Mouse (Mus musculus): Measurements from ENCODE around the gene Tmem238. TPM values are rescaled to one million over a fixed set of nuclear protein-coding genes. Genes with fewer than 3 reads are reported as not detected.
"Not testable (repeated sequence)": the region's sequence is repeated elsewhere in the genome, so short reads cannot be mapped to it uniquely, and the experiment has no call there.

The Tmem238 gene
- polyA plus RNA-seq, 1 experiment from 2014 or later: 5.8 TPM

DNA sequence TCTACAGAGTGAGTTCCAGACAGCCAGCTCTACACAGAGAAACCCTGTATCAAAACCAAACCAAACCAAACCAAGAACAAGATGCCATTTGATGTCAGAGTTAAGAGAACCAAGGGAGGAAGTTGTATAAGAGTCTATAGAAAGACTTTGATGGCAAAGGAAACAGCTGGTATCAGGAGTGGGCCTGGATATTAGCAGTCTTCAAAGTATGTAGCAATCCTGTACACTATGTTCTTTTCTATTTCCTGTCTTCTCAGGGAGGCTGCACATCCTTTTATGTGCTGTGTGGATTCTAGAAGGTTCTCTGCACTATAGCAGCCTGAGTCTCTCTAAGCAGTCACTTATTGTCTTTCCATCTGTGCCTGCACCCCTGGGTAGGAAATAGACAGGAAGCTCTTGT, 27.1 kb upstream of the Tmem238 start:
- Histone ChIP-seq H3K9ac (ENCODE audit: low read length) (no peak overlapping the region), H3K9me3 (replicated peaks; ENCODE audit: control insufficient read depth, low read length) (no peaks in the 10 kb centered on the region), H3K36me3 (ENCODE audit: control insufficient read depth, insufficient read depth) (no peaks in the 10 kb centered on the region), H3K27me3 (ENCODE audit: control insufficient read depth, insufficient read depth, low read length) (no peaks in the 10 kb centered on the region), H3K4me2 (ENCODE audit: low read depth, low read length) (no peak overlapping the region), H3K4me1 (ENCODE audit: control insufficient read depth, insufficient read depth, low read length) (peaks cover 5% of the 10 kb centered on the region), H3K4me3 (ENCODE audit: low read length) (no peak overlapping the region), H3K27ac (ENCODE audit: low read length) (no peak overlapping the region)
- no peak for ATAC-seq (replicated peaks; ENCODE audit: extremely low read depth, insufficient read depth, low FRiP score)

DNA sequence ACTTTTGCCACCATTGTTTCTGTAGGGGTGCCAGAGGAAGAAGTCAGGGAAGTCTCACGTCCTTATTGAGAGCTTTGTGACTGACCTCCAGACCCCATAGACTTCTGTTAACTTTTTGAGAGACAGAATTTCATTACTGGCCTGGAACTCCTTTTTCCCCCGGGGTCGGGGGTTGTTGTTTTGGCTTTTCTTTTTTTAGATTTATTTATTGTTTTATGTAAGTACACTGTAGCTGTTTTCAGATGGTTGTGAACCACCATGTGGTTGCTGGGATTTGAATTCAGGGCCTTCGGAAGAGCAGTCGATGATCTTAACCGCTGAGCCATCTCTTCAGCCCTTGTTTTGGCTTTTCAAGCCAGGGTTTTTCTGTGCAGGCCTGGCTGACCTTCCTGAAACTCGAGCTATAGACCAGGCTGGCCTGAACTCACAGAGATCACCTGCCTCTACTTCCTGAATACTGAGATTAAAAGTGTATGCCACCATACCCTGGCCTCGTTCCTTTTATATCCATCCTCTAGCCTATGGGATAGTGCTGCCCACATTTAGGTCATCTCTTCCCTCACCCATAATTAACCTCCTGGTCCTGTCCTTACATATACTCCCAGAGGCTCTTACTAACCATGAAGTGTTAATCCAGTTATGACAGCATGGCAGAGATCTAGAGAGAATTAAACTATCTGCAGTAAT, 23.8 kb upstream of the Tmem238 start:
- ATAC-seq (replicated peaks; ENCODE audit: extremely low read depth, insufficient read depth, low FRiP score): no peak
- peak overlapping the region; percentile 64 for H3K4me2 ChIP-seq (ENCODE audit: low read depth, low read length)
- H3K4me1 ChIP-seq (ENCODE audit: control insufficient read depth, insufficient read depth, low read length): peaks cover 28% of the 10 kb centered on the region
- H3K9me3 ChIP-seq (replicated peaks; ENCODE audit: control insufficient read depth, low read length): no peaks in the 10 kb centered on the region
- peak overlapping the region; percentile 86 for H3K27ac ChIP-seq (ENCODE audit: low read length)
- WGBS: 23% methylated on average over 8 of the region's 8 CpGs
- peak overlapping the region; percentile 62 for H3K4me3 ChIP-seq (ENCODE audit: low read length)
- H3K36me3 ChIP-seq (ENCODE audit: control insufficient read depth, insufficient read depth): peaks cover 20% of the 10 kb centered on the region
- peak overlapping the region; percentile 72 for H3K9ac ChIP-seq (ENCODE audit: low read length)
- H3K27me3 ChIP-seq (ENCODE audit: control insufficient read depth, insufficient read depth, low read length): no peaks in the 10 kb centered on the region

DNA sequence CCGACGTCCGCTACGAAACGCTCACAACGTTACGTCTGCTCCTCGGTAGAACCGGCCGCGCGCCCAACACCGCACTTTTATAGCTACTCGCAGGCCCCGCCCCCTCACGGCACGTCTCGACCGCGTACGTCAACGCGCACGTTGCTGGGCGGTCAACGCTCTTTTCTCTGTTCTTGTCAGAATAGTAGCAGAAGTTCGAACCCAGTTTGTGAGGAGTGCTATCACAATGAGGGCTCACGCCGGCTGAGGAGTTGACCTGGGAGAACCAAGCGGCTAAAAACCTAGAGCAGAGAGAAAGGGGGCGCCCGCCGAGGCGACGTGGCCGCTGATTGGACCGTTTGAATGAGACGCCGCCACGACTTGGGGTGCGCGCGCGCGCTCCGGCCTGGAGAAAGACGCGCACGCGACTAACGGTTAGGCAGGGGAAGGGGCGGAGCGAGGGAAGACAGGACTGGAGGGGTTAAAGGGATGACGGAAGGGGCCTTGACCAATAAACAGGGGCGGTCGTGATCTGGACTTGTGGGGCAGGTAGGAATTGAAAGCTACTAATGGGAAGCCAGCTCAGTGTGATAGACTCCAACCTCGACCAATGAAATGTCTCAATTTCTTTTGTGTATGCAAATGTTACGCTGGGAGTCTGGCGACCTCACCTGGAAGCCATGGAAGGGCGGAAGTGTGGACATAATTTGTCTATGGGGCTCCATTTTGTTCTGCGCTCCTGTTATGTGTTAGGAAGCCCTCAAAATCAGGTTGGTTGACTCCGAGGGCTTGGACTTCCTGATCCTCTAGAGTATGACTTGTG, 23.0 kb upstream of the Tmem238 start, which contains the start of gene Ube2s:
Gene Ube2s (minus strand): TSS at position 288 of the 802 bp plus-strand sequence.
- peak within 1 kb of the TSS; percentile 99 for H3K9ac ChIP-seq (ENCODE audit: low read length)
- no peaks in the 10 kb centered on the region for H3K9me3 ChIP-seq (replicated peaks; ENCODE audit: control insufficient read depth, low read length)
- under 1% methylated on average over 62 of the region's 62 CpGs for WGBS
- H3K4me1 ChIP-seq (ENCODE audit: control insufficient read depth, insufficient read depth, low read length): peaks cover 28% of the 10 kb centered on the region
- H3K4me3 ChIP-seq (ENCODE audit: low read length): peak within 1 kb of the TSS; percentile 99
- peak; percentile 99 for ATAC-seq (replicated peaks; ENCODE audit: extremely low read depth, insufficient read depth, low FRiP score)
- peak within 1 kb of the TSS; percentile 98 for H3K27ac ChIP-seq (ENCODE audit: low read length)
- peak within 1 kb of the TSS; percentile 85 for H3K4me2 ChIP-seq (ENCODE audit: low read depth, low read length)
- no peaks in the 10 kb centered on the region for H3K27me3 ChIP-seq (ENCODE audit: control insufficient read depth, insufficient read depth, low read length)
- peaks cover 24% of the 10 kb centered on the region for H3K36me3 ChIP-seq (ENCODE audit: control insufficient read depth, insufficient read depth)

DNA sequence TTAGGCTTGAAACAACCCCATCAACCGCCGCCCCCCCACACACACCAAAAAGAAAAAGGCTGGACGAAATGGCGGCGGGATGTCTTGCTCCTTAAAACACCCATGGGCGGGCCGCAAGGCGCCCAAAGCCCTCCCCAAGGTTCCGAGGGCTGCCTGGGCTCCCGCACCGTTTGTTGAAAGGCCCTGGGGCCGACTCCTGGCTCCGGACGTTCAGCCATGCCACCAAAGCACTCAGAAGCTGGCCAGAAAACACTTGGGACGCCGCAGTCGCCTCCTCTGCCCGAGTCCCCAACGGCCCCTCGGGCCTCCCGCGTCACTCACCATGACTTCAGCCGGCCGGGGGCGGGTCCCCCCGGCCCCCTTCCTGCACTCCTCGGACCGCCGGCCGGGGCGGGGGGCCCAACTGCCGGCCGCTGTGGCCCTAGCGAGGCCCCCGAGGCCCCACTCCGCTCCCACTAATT, 22.4 kb upstream of the Tmem238 start:
- peak; percentile 15; the same call in 1 of the 2 replicates for ATAC-seq (replicated peaks; ENCODE audit: extremely low read depth, insufficient read depth, low FRiP score)
- 1% methylated on average over 25 of the region's 36 CpGs for WGBS

DNA sequence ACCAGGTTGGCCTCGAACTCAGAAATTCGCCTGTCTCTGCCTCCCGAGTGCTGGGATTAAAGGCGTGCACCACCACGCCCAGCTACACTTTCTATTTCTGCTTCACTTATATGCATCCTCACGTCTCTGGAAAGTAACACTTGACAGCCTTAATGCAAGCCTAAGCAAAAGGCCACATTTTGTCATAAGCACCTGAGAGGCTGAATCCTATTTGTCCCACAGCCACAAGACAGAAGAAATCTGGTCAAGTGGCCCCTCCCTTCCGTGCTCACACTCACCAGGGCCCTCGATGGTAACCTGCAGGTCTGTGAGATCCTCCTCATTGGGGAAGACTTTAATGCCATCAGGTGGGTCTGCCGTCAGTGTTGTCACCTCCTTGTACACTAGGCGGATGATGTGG, 21.7 kb upstream of the Tmem238 start:
- peaks cover 28% of the 10 kb centered on the region for H3K4me1 ChIP-seq (ENCODE audit: control insufficient read depth, insufficient read depth, low read length)
- not testable (repeated sequence) for ATAC-seq (replicated peaks; ENCODE audit: extremely low read depth, insufficient read depth, low FRiP score); H3K27ac ChIP-seq (ENCODE audit: low read length); H3K9me3 ChIP-seq (replicated peaks; ENCODE audit: control insufficient read depth, low read length); H3K27me3 ChIP-seq (ENCODE audit: control insufficient read depth, insufficient read depth, low read length)
- 26% methylated on average over 10 of the region's 10 CpGs for WGBS
- H3K9ac ChIP-seq (ENCODE audit: low read length): peak overlapping the region; percentile 99
- H3K4me3 ChIP-seq (ENCODE audit: low read length): peak overlapping the region; percentile 99
- peaks cover 37% of the 10 kb centered on the region for H3K36me3 ChIP-seq (ENCODE audit: control insufficient read depth, insufficient read depth)
- H3K4me2 ChIP-seq (ENCODE audit: low read depth, low read length): peak overlapping the region; percentile 85

More for the DNA sequence above, 22.4 kb upstream of the Tmem238 start:
- Histone ChIP-seq H3K36me3 (ENCODE audit: control insufficient read depth, insufficient read depth) (peaks cover 30% of the 10 kb centered on the region), H3K9ac (ENCODE audit: low read length) (peak overlapping the region; percentile 99), H3K27me3 (ENCODE audit: control insufficient read depth, insufficient read depth, low read length) (no peaks in the 10 kb centered on the region), H3K4me2 (ENCODE audit: low read depth, low read length) (peak overlapping the region; percentile 85), H3K27ac (ENCODE audit: low read length) (peak overlapping the region; percentile 98), H3K9me3 (replicated peaks; ENCODE audit: control insufficient read depth, low read length) (no peaks in the 10 kb centered on the region), H3K4me3 (ENCODE audit: low read length) (peak overlapping the region; percentile 99), H3K4me1 (ENCODE audit: control insufficient read depth, insufficient read depth, low read length) (peaks cover 28% of the 10 kb centered on the region)

DNA sequence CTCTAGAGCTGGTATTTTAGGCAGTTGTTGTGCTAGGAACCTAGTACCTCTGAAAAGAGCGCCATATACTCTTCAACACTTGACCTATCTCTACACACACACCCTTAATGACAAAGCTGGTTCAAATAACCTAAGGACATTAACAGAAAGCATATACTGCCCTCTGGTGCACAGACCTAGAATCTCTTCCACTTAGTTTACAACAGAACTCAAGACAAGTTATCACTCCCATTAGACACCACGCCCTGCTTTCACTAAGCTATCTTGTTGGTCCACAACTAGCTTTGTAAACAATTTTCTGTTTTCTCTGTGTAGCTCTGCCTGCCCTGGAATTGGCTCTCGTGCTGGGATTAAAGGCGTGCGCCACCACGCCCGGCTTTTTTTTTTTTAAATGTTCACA, 17.3 kb upstream of the Tmem238 start:
- H3K4me1 ChIP-seq (ENCODE audit: control insufficient read depth, insufficient read depth, low read length): peaks cover 23% of the 10 kb centered on the region
- ATAC-seq (replicated peaks; ENCODE audit: extremely low read depth, insufficient read depth, low FRiP score): no peak
- H3K4me3 ChIP-seq (ENCODE audit: low read length): no peak overlapping the region
- H3K27ac ChIP-seq (ENCODE audit: low read length): no peak overlapping the region
- no peaks in the 10 kb centered on the region for H3K27me3 ChIP-seq (ENCODE audit: control insufficient read depth, insufficient read depth, low read length)
- no peak overlapping the region for H3K9ac ChIP-seq (ENCODE audit: low read length)
- H3K36me3 ChIP-seq (ENCODE audit: control insufficient read depth, insufficient read depth): peaks cover 47% of the 10 kb centered on the region
- 87% methylated on average over 7 of the region's 7 CpGs for WGBS
- H3K4me2 ChIP-seq (ENCODE audit: low read depth, low read length): no peak overlapping the region
- H3K9me3 ChIP-seq (replicated peaks; ENCODE audit: control insufficient read depth, low read length): no peaks in the 10 kb centered on the region

DNA sequence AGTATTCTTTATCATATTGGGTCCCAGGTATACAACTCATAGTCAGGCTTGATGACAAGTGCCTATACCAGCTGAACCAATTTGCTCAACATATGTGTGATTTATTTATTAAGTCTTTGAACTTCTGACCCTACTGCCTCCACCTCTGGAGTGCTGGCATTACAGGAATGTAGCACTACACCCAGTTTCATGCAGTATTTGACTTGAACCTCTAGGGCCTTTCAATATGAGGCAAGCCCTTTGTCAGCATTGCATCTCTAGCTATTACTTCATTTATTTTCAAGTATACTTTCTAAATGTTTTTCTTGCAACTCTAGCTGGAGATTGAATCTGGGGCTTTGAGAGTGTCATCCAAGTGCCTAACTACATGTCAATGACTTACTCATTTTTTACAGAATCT, 12.8 kb upstream of the Tmem238 start:
- Histone ChIP-seq H3K9me3 (replicated peaks; ENCODE audit: control insufficient read depth, low read length) (no peaks in the 10 kb centered on the region), H3K4me1 (ENCODE audit: control insufficient read depth, insufficient read depth, low read length) (no peaks in the 10 kb centered on the region), H3K36me3 (ENCODE audit: control insufficient read depth, insufficient read depth) (peaks cover 24% of the 10 kb centered on the region), H3K4me2 (ENCODE audit: low read depth, low read length) (no peak overlapping the region), H3K27me3 (ENCODE audit: control insufficient read depth, insufficient read depth, low read length) (no peaks in the 10 kb centered on the region), H3K4me3 (ENCODE audit: low read length) (no peak overlapping the region), H3K9ac (ENCODE audit: low read length) (no peak overlapping the region), H3K27ac (ENCODE audit: low read length) (no peak overlapping the region)
- no peak for ATAC-seq (replicated peaks; ENCODE audit: extremely low read depth, insufficient read depth, low FRiP score)

DNA sequence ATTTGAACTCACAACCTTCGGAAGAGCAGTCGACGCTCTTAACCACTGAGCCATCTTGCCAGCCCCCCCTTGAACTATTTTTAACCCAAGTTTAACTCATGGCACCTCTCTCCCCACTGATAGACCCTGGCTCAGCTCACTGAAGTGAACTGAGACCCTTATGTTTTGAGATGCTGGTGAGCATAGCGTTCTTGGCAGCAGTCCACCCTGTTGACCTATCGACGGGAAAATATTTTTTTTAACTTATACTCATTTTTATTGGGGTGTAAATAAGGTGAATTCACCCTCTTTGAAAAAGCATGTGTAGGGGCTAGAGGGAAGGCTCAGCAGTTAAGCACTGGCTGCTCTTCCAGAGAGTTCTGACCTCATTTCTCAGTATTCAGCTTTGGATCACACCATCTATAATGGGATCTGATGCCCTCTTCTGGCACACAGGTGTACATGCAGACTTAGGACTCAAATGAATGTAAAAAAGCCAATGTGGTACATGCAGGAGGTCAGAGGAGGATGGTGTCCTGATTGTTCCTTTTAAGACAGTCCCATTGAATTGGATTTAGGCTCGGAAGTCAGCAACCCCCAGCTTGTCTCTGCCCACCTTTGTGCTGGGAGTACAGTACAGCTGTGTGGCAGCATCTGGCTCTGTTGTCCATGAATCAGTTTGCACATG, 6.4 kb upstream of the Tmem238 start:
- H3K27ac ChIP-seq (ENCODE audit: low read length): 0 out of 2 replicates have a peak overlapping the region, but pooled peaks have one; percentile 21
- H3K27me3 ChIP-seq (ENCODE audit: control insufficient read depth, insufficient read depth, low read length): no peaks in the 10 kb centered on the region
- no peak overlapping the region for H3K9ac ChIP-seq (ENCODE audit: low read length)
- peaks cover 9% of the 10 kb centered on the region; the same call in 1 of the 2 replicates for H3K4me1 ChIP-seq (ENCODE audit: control insufficient read depth, insufficient read depth, low read length)
- ATAC-seq (replicated peaks; ENCODE audit: extremely low read depth, insufficient read depth, low FRiP score): no peak
- WGBS: 67% methylated on average over 7 of the region's 7 CpGs
- no peak overlapping the region for H3K4me2 ChIP-seq (ENCODE audit: low read depth, low read length)
- H3K4me3 ChIP-seq (ENCODE audit: low read length): no peak overlapping the region
- H3K36me3 ChIP-seq (ENCODE audit: control insufficient read depth, insufficient read depth): peaks cover 33% of the 10 kb centered on the region
- H3K9me3 ChIP-seq (replicated peaks; ENCODE audit: control insufficient read depth, low read length): no peaks in the 10 kb centered on the region
